Mouse (Mus musculus) embryonic fibroblast, embryonic 13.5 days (primary cell): ENCODE data around the gene Agap3. TPM values are rescaled to one million over a fixed set of nuclear protein-coding genes. Genes with fewer than 3 reads are reported as not detected.
A peak's percentile ranks its signal among the peaks of the same experiment; 100 is the strongest.

Experiments used
- H3K27ac ChIP-seq: 2 replicates; pipeline ENCODE4 v1.5.1; 2012; ENCODE audit warnings: low read length, control low read depth, inconsistent platforms; ENCODE audit not compliant: insufficient read depth
- H3K4me1 ChIP-seq: 2 replicates; pipeline ENCODE4 v1.6.1; 2011; ENCODE audit warnings: low read length; ENCODE audit not compliant: control insufficient read depth, insufficient read depth
- H3K4me3 ChIP-seq: 2 replicates; pipeline ENCODE4 v1.5.1; 2011; ENCODE audit warnings: mild to moderate bottlenecking, control low read depth, low read length; ENCODE audit not compliant: insufficient read depth
- CTCF ChIP-seq: IDR thresholded peaks from 2 replicates; pipeline ENCODE4 v1.5.1; 2011; ENCODE audit warnings: mild to moderate bottlenecking, control low read depth, low read length, moderate library complexity, borderline replicate concordance; ENCODE audit not compliant: insufficient read depth
- POLR2A ChIP-seq: IDR thresholded peaks from 2 replicates; pipeline ENCODE4 v1.6.1; 2011; ENCODE audit warnings: low read depth, mild to moderate bottlenecking, control low read depth, low read length, moderate library complexity
- polyA plus RNA-seq: library from polyadenylated mRNA; stranded (reverse); fragments of >200 nt; gene quantifications from 2 replicates; pipeline ENCODE4 v1.2.4, GENCODE M21; 2011; ENCODE audit warnings: low read depth; ENCODE audit not compliant: missing spikeins, insufficient read length

Agap3 gene
- polyA plus RNA-seq, 1 experiment: 31.2 TPM

- Histone ChIP-seq H3K4me3 (peak within 1 kb of the TSS; percentile 43), H3K4me1 (peaks cover 4% of the 10 kb centered on the region; the same call in 1 of the 2 replicates), H3K27ac (no peak within 1 kb of the TSS)
- TF ChIP-seq CTCF (no peak), POLR2A (peak; percentile 22; the same call in 1 of the 2 replicates)
Measured at GRCm38 (mm10) chr5:24447624-24448298, 4.2 kb upstream of the Agap3 start, which contains the start of gene Tmub1. Gene Tmub1, minus strand, starts transcription at chr5:24447854.

GRCm38 (mm10) chr5:24451264-24452029 lies 530 bp upstream of the Agap3 start:
- peaks cover 11% of the 10 kb centered on the region for H3K4me1 ChIP-seq
- no peak for TF ChIP-seq CTCF
- TF ChIP-seq POLR2A: peak; percentile 83

GRCm38 (mm10) chr5:24452691-24453233 lies 785 bp downstream of the Agap3 start:
- peak overlapping the region; percentile 1; the same call in 1 of the 2 replicates for H3K27ac ChIP-seq
- peak overlapping the region; percentile 62 for H3K4me3 ChIP-seq
- H3K4me1 ChIP-seq: peaks cover 11% of the 10 kb centered on the region
- TF ChIP-seq POLR2A (no peak), CTCF (no peak)

More at GRCm38 (mm10) chr5:24451264-24452029, 530 bp upstream of the Agap3 start:
- Histone ChIP-seq H3K4me3 (peak overlapping the region; percentile 35), H3K27ac (peak overlapping the region; percentile 48)

GRCm38 (mm10) chr5:24453283-24453984 lies 1.5 kb downstream of the Agap3 start:
- peak overlapping the region; percentile 62 for H3K4me3 ChIP-seq
- H3K27ac ChIP-seq: no peak overlapping the region
- peaks cover 11% of the 10 kb centered on the region for H3K4me1 ChIP-seq
- no peak for TF ChIP-seq CTCF
- TF ChIP-seq POLR2A: no peak

- peak overlapping the region; percentile 62 for H3K4me3 ChIP-seq
- no peak overlapping the region for H3K27ac ChIP-seq
- peaks cover 11% of the 10 kb centered on the region for H3K4me1 ChIP-seq
- TF ChIP-seq CTCF (no peak), POLR2A (no peak)
Measured at GRCm38 (mm10) chr5:24453985-24454303, 2.0 kb downstream of the Agap3 start.

- Histone ChIP-seq H3K27ac (no peak overlapping the region), H3K4me1 (peaks cover 11% of the 10 kb centered on the region), H3K4me3 (no peak overlapping the region)
- TF ChIP-seq CTCF (no peak), POLR2A (no peak)
Measured at GRCm38 (mm10) chr5:24455076-24455475, 3.1 kb downstream of the Agap3 start.

GRCm38 (mm10) chr5:24455613-24456012 lies 3.6 kb downstream of the Agap3 start:
- Histone ChIP-seq H3K27ac (no peak overlapping the region), H3K4me3 (no peak overlapping the region), H3K4me1 (peaks cover 11% of the 10 kb centered on the region)
- TF ChIP-seq POLR2A: no peak
- no peak for TF ChIP-seq CTCF

GRCm38 (mm10) chr5:24466762-24467161 lies 14.8 kb downstream of the Agap3 start:
- Histone ChIP-seq H3K4me3 (no peak overlapping the region), H3K27ac (no peak overlapping the region)

GRCm38 (mm10) chr5:24470600-24470999 lies 18.6 kb downstream of the Agap3 start:
- H3K27ac ChIP-seq: no peak overlapping the region
- TF ChIP-seq POLR2A: no peak
- peak; percentile 91 for TF ChIP-seq CTCF

More at GRCm38 (mm10) chr5:24466762-24467161, 14.8 kb downstream of the Agap3 start:
- TF ChIP-seq POLR2A (no peak), CTCF (no peak)
- H3K4me1 ChIP-seq: peaks cover 10% of the 10 kb centered on the region

More at GRCm38 (mm10) chr5:24470600-24470999, 18.6 kb downstream of the Agap3 start:
- H3K4me1 ChIP-seq: peaks cover 5% of the 10 kb centered on the region; the same call in 1 of the 2 replicates
- no peak overlapping the region for H3K4me3 ChIP-seq
